ENCODE assay signal across 10 mouse cellular contexts in genomic region chr11:88288400-88288799, GRCm38 (mm10). TPM values are rescaled to one million over a fixed set of nuclear protein-coding genes. Genes with fewer than 3 reads are reported as not detected.
A peak's percentile ranks its signal among the peaks of the same experiment; 100 is the strongest.
DNase-seq lines count a peak whose midpoint lies in the region; ATAC-seq lines count a peak whose summit lies in the region.
"Had no signal": no experiment of that assay in that cellular context is flagged by ENCODE, and none has a peak within 500 bp of the region (broad histone marks: within the 10 kb centered on the region; RNA-seq: fewer than 3 reads in every experiment).

No protein-coding gene starts in this region.

- H3K36me3 ChIP-seq in forebrain, embryonic 13.5 days (ENCODE audit: poor library complexity, severe bottlenecking) = no peaks in the 10 kb centered on the region
- no peaks in the 10 kb centered on the region for H3K36me3 ChIP-seq in midbrain, embryonic 14.5 days (ENCODE audit: control insufficient read depth, insufficient read depth, low read length)

- DNase-seq in layer of hippocampus, postnatal 10 days (ENCODE audit: low spot score in 2 of 2) = peak; percentile 37 to 51
- DNase-seq in layer of hippocampus, adult 9-11 months = no peak
- DNase-seq in cerebellum, adult 9-11 months = peak; percentile 52
- peak; percentile 57 for DNase-seq in midbrain, embryonic 14.5 days
- DNase-seq in adrenal gland, adult 2 months = no peak
- no peak for DNase-seq in B cell, adult 2 months
- DNase-seq: kidney, postnatal 14 days had no signal

- H3K9ac ChIP-seq in forebrain, embryonic 13.5 days = 0 out of 2 replicates have a peak overlapping the region, but pooled peaks have one; percentile 37
- no peak overlapping the region for H3K9ac ChIP-seq in midbrain, embryonic 14.5 days (replicated peaks; ENCODE audit: low read length)

- no peaks in the 10 kb centered on the region for H3K27me3 ChIP-seq in forebrain, embryonic 13.5 days
- H3K27me3 ChIP-seq in midbrain, embryonic 14.5 days (ENCODE audit: control insufficient read depth, insufficient read depth, low read length) = no peaks in the 10 kb centered on the region

- 31% methylated on average over 11 of the region's 11 CpGs for WGBS in forebrain, embryonic 13.5 days
- WGBS in midbrain, embryonic 14.5 days = 37% methylated on average over 11 of the region's 11 CpGs

- H3K9me3 ChIP-seq in forebrain, embryonic 13.5 days (replicated peaks) = no peaks in the 10 kb centered on the region
- H3K9me3 ChIP-seq in midbrain, embryonic 14.5 days (ENCODE audit: control insufficient read depth, low read length) = no peaks in the 10 kb centered on the region

- peaks cover 20% of the 10 kb centered on the region for H3K4me1 ChIP-seq in forebrain, embryonic 13.5 days
- peaks cover 9% of the 10 kb centered on the region; the same call in 1 of the 2 replicates for H3K4me1 ChIP-seq in midbrain, embryonic 14.5 days (ENCODE audit: control insufficient read depth, insufficient read depth, low read length)

- peak overlapping the region; percentile 27 for H3K4me2 ChIP-seq in forebrain, embryonic 13.5 days
- no peak overlapping the region for H3K4me2 ChIP-seq in midbrain, embryonic 14.5 days (ENCODE audit: low read length)

- H3K4me3 ChIP-seq in forebrain, embryonic 13.5 days = no peak overlapping the region
- H3K4me3 ChIP-seq in midbrain, embryonic 14.5 days (replicated peaks; ENCODE audit: low read depth, low read length) = no peak overlapping the region

- ATAC-seq in forebrain, embryonic 13.5 days = peak; percentile 81
- ATAC-seq in midbrain, embryonic 14.5 days (ENCODE audit: low FRiP score, low TSS enrichment) = no peak

- peak overlapping the region; percentile 48 for H3K27ac ChIP-seq in forebrain, embryonic 13.5 days
- H3K27ac ChIP-seq in midbrain, embryonic 14.5 days (replicated peaks; ENCODE audit: low read depth, low read length) = peak overlapping the region; percentile 41; the same call in 1 of the 2 replicates

RNA-seq across cellular contexts. Expression of gene Ccdc182, which starts 5.5 kb away (rescaled TPM):
- not detected for total RNA-seq in layer of hippocampus, postnatal 10 days (2021)
- 0.32 and 0.39 TPM in 2 replicates for polyA plus RNA-seq in forebrain, embryonic 13.5 days (2015; fragmentation: Nextera tagmentation; extraction: Ambion mirVana)
- 0.30 and 0.59 TPM in 2 replicates for polyA plus RNA-seq in midbrain, embryonic 14.5 days (2014; fragmentation: Nextera tagmentation; extraction: Ambion mirVana)
- total RNA-seq in adrenal gland, adult 2 months (2021) = not detected
- not detected in 2 replicates for polyA plus RNA-seq in adrenal gland, adult 2 months (2012; rRNA removed)
- total RNA-seq: megakaryocyte progenitor cell, adult 5-6 weeks had no signal
- polyA plus RNA-seq: urinary bladder, adult 2 months had no signal

Comparison
In these comparisons a context has a peak if more than half of its experiments do, and no peak if none do; other contexts are left out.
1. DNase-seq: peak in layer of hippocampus, postnatal 10 days (2 of 2), cerebellum, adult 9-11 months (single experiment) and midbrain, embryonic 14.5 days (single experiment); none in layer of hippocampus, adult 9-11 months (single experiment), adrenal gland, adult 2 months (single experiment) and B cell, adult 2 months (0 of 2).